Mouse (Mus musculus) NIH3T3 (cell line): Measurements from ENCODE around the gene Setd2.

ENCODE experiments used
- DNase-seq: peaks from one replicate; pipeline ENCODE4 v3.0.0-alpha.2; 2012; ENCODE audit warnings: low read depth

The Setd2 gene

GRCm38 (mm10) chr9:110623416-110624195 is 91.2 kb downstream of the Setd2 start:
- DNase-seq, result no peak

GRCm38 (mm10) chr9:110624361-110625166 is 92.2 kb downstream of the Setd2 start, which contains the start of gene Nradd:
Gene Nradd (minus strand): TSS chr9:110624452.
- peak; percentile 95 for DNase-seq

- peak; percentile 23 for DNase-seq
These were observed 93.0 kb downstream of the Setd2 start for GRCm38 (mm10) chr9:110625350-110625908.

- DNase-seq, result no peak
These were observed 97.8 kb downstream of the Setd2 start for GRCm38 (mm10) chr9:110630171-110630570.

- peak; percentile 56 for DNase-seq
These were observed 98.8 kb downstream of the Setd2 start for GRCm38 (mm10) chr9:110631191-110631590.

GRCm38 (mm10) chr9:110631651-110632275 is 99.4 kb downstream of the Setd2 start:
- no peak for DNase-seq

- DNase-seq, result no peak
These were observed 100.3 kb downstream of the Setd2 start for GRCm38 (mm10) chr9:110632671-110633070.

- DNase-seq, result no peak
These were observed 101.5 kb downstream of the Setd2 start for GRCm38 (mm10) chr9:110633882-110634281.

GRCm38 (mm10) chr9:110635225-110635624 is 102.8 kb downstream of the Setd2 start:
- DNase-seq, result peak; percentile 88

GRCm38 (mm10) chr9:110638611-110639021 is 106.2 kb downstream of the Setd2 start:
- no peak for DNase-seq

- DNase-seq, result no peak
These were observed 108.6 kb downstream of the Setd2 start for GRCm38 (mm10) chr9:110641006-110641405.

- DNase-seq, result no peak
These were observed 110.6 kb downstream of the Setd2 start for GRCm38 (mm10) chr9:110642812-110643524.

GRCm38 (mm10) chr9:110643787-110644186 is 111.4 kb downstream of the Setd2 start:
- no peak for DNase-seq

- DNase-seq, result no peak
These were observed 111.9 kb downstream of the Setd2 start for GRCm38 (mm10) chr9:110644295-110644694.

- no peak for DNase-seq
These were observed 112.8 kb downstream of the Setd2 start for GRCm38 (mm10) chr9:110645219-110645618.

- DNase-seq, result no peak
These were observed 117.4 kb downstream of the Setd2 start for GRCm38 (mm10) chr9:110649775-110650174.

GRCm38 (mm10) chr9:110651931-110652722 is 119.7 kb downstream of the Setd2 start:
- DNase-seq, result peak; percentile 15

GRCm38 (mm10) chr9:110652963-110653654 is 120.7 kb downstream of the Setd2 start:
- DNase-seq, result no peak

- DNase-seq, result peak; percentile 86
These were observed 121.5 kb downstream of the Setd2 start, which contains the start of gene Nbeal2 for GRCm38 (mm10) chr9:110653655-110654461. Gene Nbeal2 (minus strand): TSS chr9:110654161.
